Mouse (Mus musculus): ENCODE measurements around the gene Slc25a26. TPM values are rescaled to one million over a fixed set of nuclear protein-coding genes. Genes with fewer than 3 reads are reported as not detected.

The Slc25a26 gene
- polyA plus RNA-seq (2021; fragmentation: Nextera tagmentation): 6.4 TPM in 2 replicates
- long read RNA-seq, experiment 1, transcript Slc25a26-201 (10 exons, 1,922 nt): major isoform, 11 of 21 reads
- long read RNA-seq, experiment 1, partial matches to known transcripts: 2 of 21 reads
- long read RNA-seq, experiment 1, other reads (novel, unspliced or antisense): 8 of 21 reads
- long read RNA-seq, experiment 2, transcript Slc25a26-201 (10 exons, 1,922 nt): major isoform, 12 of 24 reads
- long read RNA-seq, experiment 2, partial matches to known transcripts: 1 of 24 reads
- long read RNA-seq, experiment 2, other reads (novel, unspliced or antisense): 11 of 24 reads

DNA sequence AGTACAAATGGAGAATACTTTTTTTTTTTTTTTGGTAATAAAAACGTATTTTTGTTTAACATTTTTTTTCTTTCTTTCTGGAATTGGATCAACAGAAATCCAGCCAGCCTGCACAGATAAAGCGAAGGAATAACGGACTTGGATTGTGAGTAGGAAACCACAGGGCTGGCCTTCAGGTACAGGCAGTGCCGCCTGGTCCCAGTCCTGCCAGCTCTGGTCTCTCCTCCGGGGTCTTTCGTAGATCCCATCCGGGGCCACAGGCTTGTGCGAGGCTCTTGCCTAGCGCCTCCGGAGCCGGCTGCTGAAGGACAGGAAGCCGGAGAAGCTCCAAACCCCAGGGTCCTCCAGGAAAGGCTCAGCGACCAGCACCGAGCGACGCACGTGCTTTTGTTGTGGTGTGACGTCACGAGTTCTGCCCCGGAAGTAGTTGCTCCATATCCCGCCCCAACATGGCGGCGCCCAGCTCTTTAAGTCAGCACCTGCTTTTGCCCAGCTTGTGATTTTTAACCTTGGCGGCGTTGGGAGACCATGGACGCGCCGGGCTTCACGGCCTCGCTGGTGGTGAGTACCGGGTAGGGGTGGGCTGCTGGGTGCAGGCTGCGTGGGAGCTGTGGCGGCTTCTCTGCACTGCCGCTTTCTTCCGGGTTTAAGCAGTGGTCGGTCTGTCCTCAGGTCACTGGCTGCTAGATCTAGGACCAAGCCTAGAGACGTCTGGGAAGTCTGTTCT lies at the start of gene Slc25a26:
Gene Slc25a26 (plus strand): TSS at position 435 of the 727 bp plus-strand sequence.

Small RNA genes within 50 kb of the gene (microRNA-seq; reads per million reads assigned to microRNA genes)
- 0.64 reads per million for gene Mir7041

Other genes with a start within 250 kb of the Slc25a26 start
- 9.8 and 10.8 TPM in 2 replicates for gene Magi1, start 216.4 kb upstream of the Slc25a26 start, polyA plus RNA-seq (2021; fragmentation: Nextera tagmentation)
- gene Lrig1, start 199.8 kb downstream of the Slc25a26 start, polyA plus RNA-seq (2021; fragmentation: Nextera tagmentation): 2.3 and 2.4 TPM in 2 replicates